Mouse (Mus musculus) B cell, adult 67 days (primary cell): Measurements from ENCODE around the gene Vgll1. TPM values are rescaled to one million over a fixed set of nuclear protein-coding genes. Genes with fewer than 3 reads are reported as not detected.

Experiments
- total RNA-seq, 2 experiments: library from RNA; stranded (reverse); gene quantifications; 4 replicates each; pipeline ENCODE4 v1.2.4; 2023

Vgll1 gene
- not detected for total RNA-seq

GRCm38 (mm10) chrX:57087806-57088205, at the start of gene Vgll1:
Gene Vgll1, plus strand, starts transcription at chrX:57088106.

GRCm38 (mm10) chrX:57042774-57043173, 45.1 kb upstream of the Vgll1 start, which contains the start of gene Brs3:
Gene Brs3, plus strand, starts transcription at chrX:57043074.

GRCm38 (mm10) chrX:57053174-57053992, 34.5 kb upstream of the Vgll1 start, which contains the start of gene Htatsf1:
Gene Htatsf1, plus strand, starts transcription at chrX:57053583.

Other genes with a start within 250 kb of the Vgll1 start
- not detected for gene Adgrg4, start 217.9 kb upstream of the Vgll1 start, total RNA-seq
- gene Brs3, start 45.0 kb upstream of the Vgll1 start, total RNA-seq, result not detected
- 10 to 100 TPM; 34.8 to 44.7 TPM for gene Htatsf1, start 34.5 kb upstream of the Vgll1 start, total RNA-seq
- under 1 TPM in 1 of 2 experiments, not detected in 1; 0.58 TPM for gene Cd40lg, start 124.0 kb downstream of the Vgll1 start, total RNA-seq